Mouse (Mus musculus) olfactory bulb, adult 2 months (tissue): ENCODE measurements around the gene Card19.

Experiments used
- CTCF ChIP-seq: fragments of 200-500 bp; IDR thresholded peaks from 2 replicates; pipeline ENCODE4 v1.5.1; 2012; ENCODE audit warnings: low read depth, mild to moderate bottlenecking, low read length, moderate library complexity; ENCODE audit not compliant: insufficient read depth
- POLR2A ChIP-seq: fragments of 200-500 bp; IDR thresholded peaks from 2 replicates; pipeline ENCODE4 v1.6.1; 2012; ENCODE audit warnings: mild to moderate bottlenecking, low read depth, low read length, moderate library complexity; ENCODE audit not compliant: insufficient read depth

DNA sequence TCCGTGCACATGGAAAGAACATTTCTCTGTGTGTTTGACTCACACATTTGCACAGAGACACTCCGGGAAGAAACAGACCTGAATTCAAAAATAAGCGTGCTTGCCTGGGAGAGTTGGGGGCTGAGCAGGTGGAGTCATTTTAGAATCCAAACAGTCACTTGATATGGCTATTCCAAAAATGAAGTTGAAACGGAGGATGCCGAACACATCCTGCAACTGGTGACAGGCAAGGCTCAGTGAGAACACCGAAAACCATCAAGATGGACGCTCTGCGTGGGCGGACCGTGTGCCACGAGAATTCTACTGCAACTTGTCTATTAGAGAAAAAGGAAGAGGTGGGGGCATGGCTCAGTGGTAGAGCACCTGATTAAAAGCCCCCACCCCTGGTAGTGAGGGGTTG lies 45.2 kb downstream of the Card19 start:
- TF ChIP-seq POLR2A (no peak), CTCF (no peak)
